Mouse (Mus musculus) limb, embryonic 12.5 days (tissue): Measurements from ENCODE around the gene Iqck. TPM values are rescaled to one million over a fixed set of nuclear protein-coding genes. Genes with fewer than 3 reads are reported as not detected.

Experiments used
- ATAC-seq: fragments of 200-750 bp; cut with Nextera tagmentation; 2 replicates; pipeline ENCODE4 v1.8.0; 2017; ENCODE audit warnings: low read depth, moderate TSS enrichment; ENCODE audit not compliant: insufficient number of reproducible peaks, insufficient read depth, low FRiP score, low TSS enrichment
- H3K27ac ChIP-seq: fragments of 300-500 bp; sonication (generic); 2 replicates; pipeline ENCODE4 v1.5.1; 2016; ENCODE audit warnings: mild to moderate bottlenecking, moderate library complexity
- H3K27me3 ChIP-seq: fragments of 300-500 bp; sonication (generic); 2 replicates; pipeline ENCODE4 v1.6.1; 2016; ENCODE audit warnings: mild to moderate bottlenecking, moderate library complexity
- H3K36me3 ChIP-seq: fragments of 300-500 bp; sonication (generic); 2 replicates; pipeline ENCODE4 v1.6.1; 2016; ENCODE audit warnings: mild to moderate bottlenecking, moderate library complexity
- H3K4me1 ChIP-seq: fragments of 300-500 bp; sonication (generic); replicated peaks from 2 replicates; pipeline ENCODE4 v1.6.1; 2016
- H3K4me2 ChIP-seq: fragments of 300-500 bp; sonication (generic); 2 replicates; pipeline ENCODE4 v1.6.1; 2016; ENCODE audit warnings: mild to moderate bottlenecking, moderate library complexity
- H3K4me3 ChIP-seq: fragments of 300-500 bp; sonication (generic); replicated peaks from 2 replicates; pipeline ENCODE4 v1.5.1; 2016; ENCODE audit warnings: mild to moderate bottlenecking
- H3K9ac ChIP-seq: fragments of 300-500 bp; sonication (generic); replicated peaks from 2 replicates; pipeline ENCODE4 v1.6.1; 2016; ENCODE audit warnings: mild to moderate bottlenecking, moderate library complexity
- H3K9me3 ChIP-seq: fragments of 300-500 bp; sonication (generic); 2 replicates; pipeline ENCODE4 v1.6.1; 2016; ENCODE audit warnings: mild to moderate bottlenecking, moderate library complexity
- WGBS: fragments of 180-500 bp; shearing (Covaris S2); methylation state at CpG from one replicate; pipeline ENCODE4 v1.1.7; 2016; 5-methylcytosine and 5-hydroxymethylcytosine counted together
- polyA plus RNA-seq: library from polyadenylated mRNA; unstranded; fragments of >200 nt; fragmentation: Nextera tagmentation; extraction: Ambion mirVana; gene quantifications from 2 replicates; pipeline ENCODE4 v1.2.1, GENCODE M21; 2016

Gene Iqck
- polyA plus RNA-seq, 1 experiment from 2014 or later, result 2.3 TPM

- Histone ChIP-seq H3K36me3 (peaks cover 59% of the 10 kb centered on the region), H3K27ac (no peak overlapping the region), H3K9me3 (no peaks in the 10 kb centered on the region), H3K4me2 (no peak overlapping the region), H3K27me3 (no peaks in the 10 kb centered on the region), H3K9ac (no peak overlapping the region), H3K4me1 (0 out of 2 replicates have a peak, but pooled peaks cover 2% of the 10 kb centered on the region), H3K4me3 (no peak overlapping the region)
- WGBS, result 82% methylated on average over 7 of the region's 7 CpGs
- no peak for ATAC-seq
These were observed 123.6 kb downstream of the Iqck start for GRCm38 (mm10) chr7:118979121-118979520.

GRCm38 (mm10) chr7:118979708-118980107 is 124.2 kb downstream of the Iqck start:
- Histone ChIP-seq H3K36me3 (peaks cover 57% of the 10 kb centered on the region), H3K4me3 (no peak overlapping the region)
- WGBS, result 82% methylated on average over 9 of the region's 9 CpGs

DNA sequence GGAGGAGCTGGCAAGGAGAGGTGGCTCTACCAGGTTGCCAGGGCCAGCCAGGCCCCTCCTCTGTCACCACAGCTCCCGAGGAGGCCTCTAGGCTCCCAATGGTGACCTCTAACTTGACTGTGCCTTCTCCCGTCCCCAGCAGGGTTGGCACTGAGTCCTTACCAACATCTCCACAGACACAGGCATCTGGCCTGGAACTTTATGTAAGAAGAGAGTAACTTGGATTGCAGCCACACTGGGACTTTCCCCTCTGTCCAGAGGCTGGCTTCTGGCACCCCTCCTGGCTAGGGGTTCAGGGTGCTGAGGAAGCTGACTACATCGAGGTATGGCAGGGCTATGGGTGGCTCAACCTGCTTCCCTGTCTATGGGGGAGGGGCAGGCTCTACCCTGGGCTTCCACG is 125.8 kb downstream of the Iqck start:
- Histone ChIP-seq H3K9me3 (no peaks in the 10 kb centered on the region), H3K27ac (no peak overlapping the region), H3K4me3 (no peak overlapping the region), H3K4me2 (no peak overlapping the region), H3K9ac (no peak overlapping the region), H3K36me3 (peaks cover 43% of the 10 kb centered on the region), H3K4me1 (0 out of 2 replicates have a peak, but pooled peaks cover 2% of the 10 kb centered on the region), H3K27me3 (no peaks in the 10 kb centered on the region)
- 77% methylated on average over 4 of the region's 4 CpGs for WGBS
- no peak for ATAC-seq

More at GRCm38 (mm10) chr7:118979708-118980107, 124.2 kb downstream of the Iqck start:
- Histone ChIP-seq H3K27ac (no peak overlapping the region), H3K9ac (no peak overlapping the region), H3K4me2 (no peak overlapping the region), H3K27me3 (no peaks in the 10 kb centered on the region), H3K9me3 (no peaks in the 10 kb centered on the region), H3K4me1 (0 out of 2 replicates have a peak, but pooled peaks cover 2% of the 10 kb centered on the region)
- no peak for ATAC-seq

- no peaks in the 10 kb centered on the region for H3K27me3 ChIP-seq
- WGBS, result 90% methylated on average over 5 of the region's 5 CpGs
- peaks cover 42% of the 10 kb centered on the region for H3K36me3 ChIP-seq
- H3K4me3 ChIP-seq, result no peak overlapping the region
- no peak overlapping the region for H3K4me2 ChIP-seq
- H3K9me3 ChIP-seq, result no peaks in the 10 kb centered on the region
- no peak overlapping the region for H3K27ac ChIP-seq
- 0 out of 2 replicates have a peak, but pooled peaks cover under 1% of the 10 kb centered on the region for H3K4me1 ChIP-seq
- no peak for ATAC-seq
- H3K9ac ChIP-seq, result no peak overlapping the region
These were observed 126.3 kb downstream of the Iqck start for GRCm38 (mm10) chr7:118981831-118982230.

GRCm38 (mm10) chr7:118982586-118982985 is 127.0 kb downstream of the Iqck start:
- no peaks in the 10 kb centered on the region for H3K9me3 ChIP-seq
- H3K4me2 ChIP-seq, result no peak overlapping the region
- H3K4me1 ChIP-seq, result no peaks in the 10 kb centered on the region
- H3K9ac ChIP-seq, result no peak overlapping the region
- H3K27ac ChIP-seq, result no peak overlapping the region
- no peaks in the 10 kb centered on the region for H3K27me3 ChIP-seq
- WGBS, result 84% methylated on average over 4 of the region's 4 CpGs
- no peak overlapping the region for H3K4me3 ChIP-seq
- peaks cover 42% of the 10 kb centered on the region for H3K36me3 ChIP-seq
- ATAC-seq, result no peak

DNA sequence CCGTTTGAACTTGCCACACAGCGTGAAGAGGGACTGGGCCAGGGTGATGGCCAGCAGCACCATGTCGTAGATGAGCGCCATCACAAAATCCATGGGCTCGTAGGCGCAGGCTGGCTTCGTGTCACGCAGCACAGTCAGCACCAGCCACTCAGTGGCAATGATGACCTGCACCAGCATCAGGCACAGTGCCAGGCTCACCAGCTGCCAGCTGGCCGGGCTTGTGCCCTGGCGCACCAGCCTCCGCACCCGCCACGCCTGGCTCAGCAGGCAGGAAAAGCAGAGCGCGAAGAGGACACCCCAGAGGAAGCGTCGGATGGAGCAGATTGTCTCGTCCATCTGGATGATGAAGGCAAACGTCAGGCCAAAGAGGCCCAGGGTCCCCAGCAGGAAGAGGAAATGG is 128.4 kb downstream of the Iqck start:
- no peak for ATAC-seq
- Histone ChIP-seq H3K27ac (no peak overlapping the region), H3K4me2 (no peak overlapping the region), H3K27me3 (no peaks in the 10 kb centered on the region), H3K4me1 (no peaks in the 10 kb centered on the region), H3K36me3 (peaks cover 42% of the 10 kb centered on the region), H3K9me3 (no peaks in the 10 kb centered on the region), H3K4me3 (no peak overlapping the region), H3K9ac (no peak overlapping the region)
- 93% methylated on average over 19 of the region's 19 CpGs for WGBS

GRCm38 (mm10) chr7:118985786-118986185 is 130.2 kb downstream of the Iqck start:
- H3K4me2 ChIP-seq, result no peak overlapping the region
- H3K9ac ChIP-seq, result no peak overlapping the region
- no peaks in the 10 kb centered on the region for H3K4me1 ChIP-seq
- H3K36me3 ChIP-seq, result peaks cover 35% of the 10 kb centered on the region
- no peaks in the 10 kb centered on the region for H3K27me3 ChIP-seq
- H3K4me3 ChIP-seq, result no peak overlapping the region
- no peaks in the 10 kb centered on the region for H3K9me3 ChIP-seq
- WGBS, result 85% methylated on average over 4 of the region's 4 CpGs
- no peak overlapping the region for H3K27ac ChIP-seq
- ATAC-seq, result no peak

DNA sequence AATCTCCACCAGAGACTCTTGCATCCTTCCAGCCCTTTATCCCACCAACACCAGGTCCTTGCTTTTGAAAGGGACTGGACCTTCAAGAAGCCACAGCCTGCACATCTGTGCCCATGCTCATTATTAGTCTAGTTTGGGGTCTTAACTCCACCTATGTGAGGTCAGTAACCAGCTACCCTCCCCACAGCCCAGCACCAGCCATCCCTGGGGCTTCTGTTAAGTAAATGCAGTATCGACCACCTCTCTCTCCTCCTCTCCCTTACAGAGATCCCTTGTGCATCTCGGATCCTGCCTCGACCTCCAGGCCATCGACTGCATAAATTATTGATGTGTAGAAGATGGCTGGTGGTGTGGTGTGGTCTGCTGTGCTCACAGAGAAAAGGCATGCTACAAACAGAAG is 130.8 kb downstream of the Iqck start:
- Histone ChIP-seq H3K4me2 (no peak overlapping the region), H3K27ac (no peak overlapping the region), H3K27me3 (no peaks in the 10 kb centered on the region), H3K4me1 (no peaks in the 10 kb centered on the region), H3K36me3 (peaks cover 29% of the 10 kb centered on the region), H3K9ac (no peak overlapping the region), H3K9me3 (no peaks in the 10 kb centered on the region), H3K4me3 (no peak overlapping the region)
- ATAC-seq, result no peak
- 82% methylated on average over 4 of the region's 4 CpGs for WGBS

- no peak for ATAC-seq
- H3K4me1 ChIP-seq, result peaks cover 21% of the 10 kb centered on the region
- no peak overlapping the region for H3K27ac ChIP-seq
- peaks cover 2% of the 10 kb centered on the region; the same call in 1 of the 2 replicates for H3K36me3 ChIP-seq
- no peaks in the 10 kb centered on the region for H3K9me3 ChIP-seq
- no peaks in the 10 kb centered on the region for H3K27me3 ChIP-seq
- H3K9ac ChIP-seq, result no peak overlapping the region
- no peak overlapping the region for H3K4me2 ChIP-seq
- 80% methylated on average over 5 of the region's 5 CpGs for WGBS
- H3K4me3 ChIP-seq, result no peak overlapping the region
These were observed 133.8 kb downstream of the Iqck start for GRCm38 (mm10) chr7:118989275-118989856.

DNA sequence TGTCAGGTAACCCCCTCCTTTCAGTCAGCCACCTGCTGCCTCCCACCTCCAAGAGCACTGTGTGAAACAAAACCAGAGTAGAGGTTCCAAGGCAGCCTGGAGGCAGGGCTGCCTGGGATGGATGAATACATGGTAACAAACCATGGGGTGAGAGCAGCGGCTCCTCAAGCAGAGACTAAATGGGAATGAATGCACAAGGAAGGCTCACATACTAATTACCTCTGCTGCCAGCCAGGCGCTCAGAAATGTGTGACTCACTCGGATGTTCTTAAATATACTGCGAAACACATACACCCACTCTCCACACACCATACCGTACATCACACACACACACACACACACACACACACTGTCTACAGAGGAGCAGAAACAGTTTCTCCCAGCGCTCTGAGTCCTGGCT is 134.7 kb downstream of the Iqck start:
- WGBS, result 82% methylated on average over 6 of the region's 6 CpGs
- Histone ChIP-seq H3K27me3 (0 out of 2 replicates have a peak, but pooled peaks cover under 1% of the 10 kb centered on the region), H3K9ac (no peak overlapping the region), H3K27ac (no peak overlapping the region), H3K4me3 (no peak overlapping the region), H3K4me1 (peaks cover 21% of the 10 kb centered on the region), H3K9me3 (no peaks in the 10 kb centered on the region), H3K4me2 (no peak overlapping the region), H3K36me3 (no peaks in the 10 kb centered on the region)
- ATAC-seq, result no peak

DNA sequence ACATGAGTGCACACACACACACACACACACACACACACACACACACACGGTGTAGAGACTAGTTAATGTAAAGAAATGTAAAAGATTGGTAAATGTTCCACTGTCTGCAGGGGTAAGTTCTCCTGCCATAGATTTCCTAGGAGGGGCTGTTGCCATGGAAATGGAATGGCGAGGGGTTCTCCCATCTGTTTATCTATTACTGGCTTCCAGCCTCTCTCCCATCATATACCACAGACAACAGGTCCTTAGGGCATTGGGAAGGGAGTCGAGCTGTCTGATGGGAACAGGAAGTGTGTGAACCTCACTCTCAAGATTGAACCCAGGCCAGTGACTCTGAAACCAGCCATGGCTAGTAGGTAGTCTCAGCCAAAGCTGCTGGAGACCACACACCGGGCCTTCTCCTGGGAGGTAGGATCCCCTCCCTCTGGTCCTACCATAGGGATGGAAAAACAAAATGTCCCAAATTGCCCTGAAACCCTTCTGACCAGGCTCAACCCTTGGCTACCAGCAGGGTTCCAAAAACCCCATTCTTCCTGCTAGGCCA is 135.9 kb downstream of the Iqck start:
- Histone ChIP-seq H3K9ac (no peak overlapping the region), H3K9me3 (no peaks in the 10 kb centered on the region), H3K36me3 (no peaks in the 10 kb centered on the region), H3K4me2 (no peak overlapping the region), H3K27me3 (peaks cover 8% of the 10 kb centered on the region; the same call in 1 of the 2 replicates), H3K27ac (no peak overlapping the region), H3K4me3 (no peak overlapping the region), H3K4me1 (peaks cover 28% of the 10 kb centered on the region)
- 68% methylated on average over 4 of the region's 4 CpGs for WGBS
- no peak for ATAC-seq
